Mouse (Mus musculus): ENCODE measurements around the gene Wdr95. TPM values are rescaled to one million over a fixed set of nuclear protein-coding genes. Genes with fewer than 3 reads are reported as not detected.

Gene Wdr95
- total RNA-seq, 2 experiments from 2014 or later, result not detected

GRCm38 (mm10) chr5:149649499-149650178, 121.2 kb downstream of the Wdr95 start:
- ATAC-seq (replicated peaks; ENCODE audit: low FRiP score, poor library complexity, severe bottlenecking), result peak; percentile 28; the same call in 1 of the 2 replicates

- no peak for ATAC-seq (replicated peaks; ENCODE audit: low FRiP score, poor library complexity, severe bottlenecking)
Observed at GRCm38 (mm10) chr5:149650179-149650553, 121.7 kb downstream of the Wdr95 start.

GRCm38 (mm10) chr5:149655636-149656035, 127.2 kb downstream of the Wdr95 start:
- ATAC-seq (replicated peaks; ENCODE audit: low FRiP score, poor library complexity, severe bottlenecking), result no peak

GRCm38 (mm10) chr5:149658022-149658421, 129.5 kb downstream of the Wdr95 start:
- no peak for ATAC-seq (replicated peaks; ENCODE audit: low FRiP score, poor library complexity, severe bottlenecking)

- ATAC-seq (replicated peaks; ENCODE audit: low FRiP score, poor library complexity, severe bottlenecking), result no peak
Observed at GRCm38 (mm10) chr5:149658741-149659413, 130.4 kb downstream of the Wdr95 start.

GRCm38 (mm10) chr5:149659414-149659780, 130.9 kb downstream of the Wdr95 start:
- ATAC-seq (replicated peaks; ENCODE audit: low FRiP score, poor library complexity, severe bottlenecking), result no peak

- no peak for ATAC-seq (replicated peaks; ENCODE audit: low FRiP score, poor library complexity, severe bottlenecking)
Observed at GRCm38 (mm10) chr5:149661428-149661827, 132.9 kb downstream of the Wdr95 start.

Other genes with a start within 250 kb of the Wdr95 start
- gene Medag, start 116.9 kb upstream of the Wdr95 start, total RNA-seq (2015; ENCODE audit: low replicate concordance), result not detected in 2 replicates
- gene Medag, start 116.9 kb upstream of the Wdr95 start, total RNA-seq (2017; ENCODE audit: low replicate concordance), result not detected in 2 replicates
- gene Tex26, start 89.0 kb upstream of the Wdr95 start, total RNA-seq (2015; ENCODE audit: low replicate concordance), result not detected in 2 replicates
- not detected in 2 replicates for gene Tex26, start 89.0 kb upstream of the Wdr95 start, total RNA-seq (2017; ENCODE audit: low replicate concordance)
- gene Hsph1, start 107.7 kb downstream of the Wdr95 start, total RNA-seq (2015; ENCODE audit: low replicate concordance), result 22.4 and 23.6 TPM in 2 replicates
- 16.6 and 19.0 TPM in 2 replicates for gene Hsph1, start 107.7 kb downstream of the Wdr95 start, total RNA-seq (2017; ENCODE audit: low replicate concordance)
- 6.7 and 11.9 TPM in 2 replicates for gene B3glct, start 149.6 kb downstream of the Wdr95 start, total RNA-seq (2015; ENCODE audit: low replicate concordance)
- 0.68 and 1.4 TPM in 2 replicates for gene B3glct, start 149.6 kb downstream of the Wdr95 start, total RNA-seq (2017; ENCODE audit: low replicate concordance)

Measured in erythroblast, adult 5-6 weeks (primary cell).